Mouse (Mus musculus): ENCODE measurements around the gene Slc50a1.

- TF ChIP-seq CTCF (IDR thresholded peaks at IDR 0.05; ENCODE audit: low read depth) (no peak), EP300 (IDR thresholded peaks at IDR 0.05; ENCODE audit: low read depth) (no peak)
These were observed 9.0 kb upstream of the Slc50a1 start for GRCm38 (mm10) chr3:89279153-89279890.
